Mouse (Mus musculus) left cerebral cortex, adult 9 months (tissue): ENCODE measurements at regions not wholly inside any gene's neighbourhood (a gene's known extent, or its start where the extent isn't known, plus 50 kb on each side); places are given as distances from the start of the nearest gene placed in this dataset.

Source experiments
- DNase-seq, 2 experiments: peaks; one replicate each; pipeline ENCODE4 v3.0.0; 2022; ENCODE audit warnings: low spot score in 2 of 2

DNA sequence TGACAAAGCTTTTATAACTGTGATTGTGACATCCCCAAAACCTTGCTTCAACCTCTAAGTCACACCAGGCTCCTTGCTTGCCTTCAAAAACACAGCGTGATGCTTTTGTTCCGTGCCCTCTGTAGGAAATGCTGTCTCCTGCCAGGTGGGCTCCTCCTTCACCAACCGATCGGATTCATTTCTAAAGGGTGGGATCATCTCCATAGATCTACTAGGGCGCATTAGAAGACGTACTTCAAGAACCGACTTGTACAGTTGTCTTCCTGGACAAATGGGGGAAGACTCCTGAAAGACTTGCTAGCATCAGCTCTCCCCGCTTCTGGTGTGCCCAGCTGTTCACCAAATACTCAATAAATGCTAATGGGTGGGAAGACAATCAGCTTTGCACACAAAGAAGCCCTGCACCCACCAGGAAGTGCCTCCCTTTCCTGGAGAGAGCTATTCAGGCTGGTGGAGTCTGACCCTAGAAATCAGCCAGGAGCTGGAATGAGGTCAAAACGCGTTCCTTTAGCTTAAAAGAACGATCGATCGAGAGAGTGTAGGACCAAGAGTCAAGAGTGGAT is 53.0 kb downstream of the Hoxa1 start:
- no peak for DNase-seq

DNA sequence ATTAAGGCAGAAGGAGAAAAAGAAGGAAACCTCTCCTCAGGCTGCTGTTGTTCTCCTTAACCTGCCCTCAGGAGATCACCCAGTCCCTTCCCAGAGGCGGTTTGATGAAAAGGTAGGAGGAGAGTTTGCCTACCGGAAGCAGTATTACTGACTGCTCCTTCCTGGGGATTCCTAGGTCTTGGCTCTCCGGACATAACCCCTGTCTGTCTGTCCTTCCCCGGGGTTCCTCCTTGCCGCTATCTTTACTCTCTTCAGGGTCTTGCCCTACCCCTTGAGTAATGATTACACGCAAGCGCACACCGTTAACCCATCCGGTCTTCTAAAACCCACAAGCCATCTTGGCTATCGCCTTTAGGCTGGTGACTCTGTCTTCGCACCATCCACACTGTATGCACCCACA is 54.0 kb downstream of the Hoxa1 start:
- no peak for DNase-seq

DNA sequence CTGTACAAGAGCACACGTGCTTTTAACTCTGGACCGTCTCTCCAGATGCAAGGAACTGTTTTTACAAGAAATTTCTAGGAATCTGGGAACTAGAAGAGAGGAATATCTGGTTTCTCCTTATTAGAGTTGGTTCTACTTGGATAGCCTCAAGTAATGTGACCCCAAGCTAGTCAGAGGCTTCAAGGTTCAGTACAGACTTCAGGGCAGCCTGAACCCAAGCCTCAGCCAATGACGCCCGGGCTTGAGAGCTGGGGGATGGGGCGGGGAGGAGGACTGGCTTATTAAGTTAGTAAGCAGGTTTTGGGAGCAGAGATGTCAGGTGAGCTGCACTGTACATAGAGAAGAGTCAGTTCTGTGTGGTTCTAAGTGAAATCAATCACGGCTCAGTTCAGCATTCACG is 54.5 kb downstream of the Hoxa1 start:
- no peak for DNase-seq

DNA sequence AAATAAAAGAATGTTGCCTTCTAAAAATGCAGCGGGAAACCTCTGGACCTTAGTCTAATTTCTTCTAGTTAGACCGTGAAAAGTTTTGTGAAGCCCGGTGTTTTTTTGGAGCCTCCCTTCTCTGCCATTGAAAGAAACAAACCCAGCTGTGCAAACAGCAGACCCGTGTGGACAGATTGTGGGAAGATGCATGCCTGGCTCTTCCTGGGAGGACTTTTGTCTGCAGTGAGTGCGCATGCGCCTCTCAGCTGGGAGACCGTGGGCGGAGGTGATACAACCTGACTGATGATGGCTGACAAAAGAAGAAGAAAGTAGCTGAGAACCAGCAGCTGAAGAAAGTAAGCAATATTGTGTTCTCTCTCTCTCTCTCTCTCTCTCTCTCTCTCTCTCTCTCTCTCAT is 55.4 kb downstream of the Hoxa1 start:
- DNase-seq = no peak

DNA sequence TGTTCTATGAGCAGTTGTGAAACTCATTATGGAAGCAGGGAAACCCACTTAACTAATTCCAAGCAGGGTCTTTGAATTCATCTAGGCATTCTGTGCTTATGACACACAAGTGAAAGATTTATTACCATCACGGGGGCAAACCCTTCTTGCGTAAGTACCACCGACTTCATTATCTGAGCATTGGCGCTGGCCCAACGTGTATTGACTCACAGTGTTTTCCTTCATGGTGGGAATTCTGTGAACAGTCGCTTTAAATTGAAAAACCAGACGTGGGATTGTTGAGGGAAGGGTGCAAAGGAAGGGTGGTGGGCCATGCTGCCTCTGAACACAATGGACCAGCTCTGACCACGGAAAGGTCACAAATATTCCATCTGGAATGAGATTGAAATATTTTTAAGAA is 55.9 kb downstream of the Hoxa1 start:
- no peak for DNase-seq

DNA sequence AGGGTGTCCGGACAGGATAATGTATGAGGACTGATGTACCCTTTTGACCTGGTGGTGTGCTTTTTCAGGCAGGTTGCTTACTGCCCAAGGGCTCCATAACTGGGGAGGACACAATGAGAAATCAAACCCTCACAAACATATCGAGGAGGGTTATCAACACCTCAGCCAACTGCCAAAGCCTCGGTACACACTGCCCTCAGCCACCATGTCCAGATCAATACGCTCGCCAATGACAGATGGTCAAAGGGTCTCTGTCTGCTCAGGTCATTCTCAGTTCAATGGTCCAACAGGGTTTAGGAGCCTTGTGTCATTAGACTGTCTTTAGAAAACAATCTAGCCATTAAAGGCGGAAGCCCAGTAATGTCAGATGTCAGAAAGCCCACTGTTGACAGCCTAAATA is 56.9 kb downstream of the Hoxa1 start:
- no peak for DNase-seq

DNA sequence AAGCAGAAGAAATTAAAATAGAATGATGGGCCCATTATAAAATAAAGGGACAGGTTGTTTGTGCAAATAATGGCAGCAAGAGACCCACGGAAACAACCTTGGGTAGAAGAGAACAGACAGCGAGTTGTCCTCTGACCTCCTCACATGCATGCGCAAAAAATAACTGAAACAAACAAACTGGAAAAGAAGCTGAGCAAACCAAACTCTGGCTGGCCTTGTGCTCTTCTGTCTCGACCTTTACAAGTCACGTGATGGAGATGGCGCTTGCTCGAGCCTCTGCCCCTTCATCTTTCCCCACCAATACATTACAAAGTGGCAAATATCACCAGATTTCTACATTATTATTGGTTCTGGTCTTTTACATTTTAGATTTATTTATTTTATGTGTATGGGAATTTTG is 59.3 kb downstream of the Hoxa1 start:
- no peak for DNase-seq

DNA sequence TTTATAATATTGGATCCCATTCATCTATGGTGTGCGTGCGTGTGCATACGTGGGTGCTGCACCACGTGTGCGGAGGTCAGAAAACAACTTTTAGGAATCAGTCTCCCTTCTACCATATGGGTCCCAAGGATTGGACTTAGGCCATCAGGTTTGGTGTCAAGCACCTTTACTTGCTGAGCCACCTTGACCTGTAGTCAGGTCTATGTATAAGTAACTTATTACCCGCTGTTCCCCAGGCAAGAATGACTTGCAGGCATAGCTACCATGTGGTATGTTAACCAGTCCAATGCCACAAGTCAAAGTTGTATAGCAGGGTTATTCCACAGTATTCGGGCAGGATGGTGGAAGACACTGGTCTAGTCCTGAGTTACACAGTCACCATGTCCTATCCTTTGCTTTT is 62.5 kb downstream of the Hoxa1 start:
- DNase-seq = no peak

DNA sequence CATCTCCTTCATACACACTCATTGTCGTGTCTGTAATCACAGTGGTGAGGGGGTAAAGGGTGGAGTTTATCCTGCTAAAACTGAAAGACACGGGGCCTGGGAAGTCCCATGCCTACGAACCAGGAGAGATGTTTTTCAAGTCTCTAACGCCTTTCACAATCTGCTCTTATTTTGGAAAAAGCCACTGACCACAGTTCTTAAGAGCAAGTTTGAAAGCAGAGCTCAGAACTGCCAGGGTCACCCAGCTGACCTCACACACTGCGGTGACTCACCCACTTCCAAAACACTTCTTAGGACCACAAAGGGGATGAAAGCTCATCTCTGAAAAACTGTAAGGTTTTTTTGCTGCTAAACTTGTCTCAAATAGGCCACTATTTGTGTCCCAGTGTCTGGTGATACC is 66.7 kb downstream of the Hoxa1 start:
- no peak for DNase-seq

DNA sequence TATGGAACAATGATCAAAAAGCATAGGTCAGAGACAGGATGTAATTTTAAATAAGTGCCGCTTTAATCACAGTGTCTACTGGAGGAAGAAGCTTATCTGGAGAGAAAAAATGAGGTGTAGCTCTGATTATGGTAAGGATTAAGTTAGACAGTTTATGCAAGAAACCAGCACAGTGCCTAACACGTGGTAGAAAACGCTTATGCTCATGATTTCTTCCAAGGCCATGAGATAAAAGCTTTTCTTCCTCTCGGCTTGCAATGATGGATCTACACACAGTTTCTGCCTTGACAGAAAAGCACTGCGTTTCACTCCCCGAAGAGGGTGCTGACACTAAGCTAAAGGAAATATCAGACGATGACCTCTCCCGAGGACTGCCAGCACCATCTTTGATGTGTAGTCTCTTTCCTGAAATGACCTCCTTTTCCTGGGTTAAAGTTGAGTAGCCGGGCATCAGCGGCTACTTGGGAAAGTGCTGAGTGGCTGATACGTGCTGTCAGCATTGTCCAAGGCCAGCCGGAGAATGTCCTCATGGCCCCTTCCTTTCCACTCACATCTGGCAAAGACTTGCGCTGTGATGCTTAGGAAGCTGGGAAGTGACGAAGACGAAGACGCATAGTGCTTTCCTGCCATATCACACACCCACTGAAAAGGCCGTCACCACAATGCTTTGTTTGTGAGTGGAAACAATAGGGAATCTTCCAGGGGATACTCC is 72.0 kb downstream of the Hoxa1 start:
- DNase-seq = no peak

DNA sequence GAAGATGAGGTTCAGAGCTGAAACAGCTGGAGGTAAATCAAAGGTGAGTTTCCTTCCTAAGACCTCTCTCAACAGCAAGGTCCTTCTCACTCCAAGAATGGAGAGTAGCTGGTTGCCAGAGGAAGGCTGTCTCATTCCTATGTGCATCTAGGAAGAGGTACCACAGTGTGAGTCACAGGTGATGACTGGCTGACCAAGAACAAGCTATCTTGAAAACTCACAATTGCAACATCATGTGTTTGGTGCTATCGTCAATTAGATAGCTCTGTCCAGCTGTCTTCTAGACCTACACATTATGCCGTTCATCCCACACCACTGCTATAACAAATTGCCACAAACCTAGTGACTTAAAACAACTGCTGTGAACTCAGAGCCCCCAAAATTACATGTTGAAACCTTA is 72.3 kb upstream of the Skap2 start:
- no peak for DNase-seq

DNA sequence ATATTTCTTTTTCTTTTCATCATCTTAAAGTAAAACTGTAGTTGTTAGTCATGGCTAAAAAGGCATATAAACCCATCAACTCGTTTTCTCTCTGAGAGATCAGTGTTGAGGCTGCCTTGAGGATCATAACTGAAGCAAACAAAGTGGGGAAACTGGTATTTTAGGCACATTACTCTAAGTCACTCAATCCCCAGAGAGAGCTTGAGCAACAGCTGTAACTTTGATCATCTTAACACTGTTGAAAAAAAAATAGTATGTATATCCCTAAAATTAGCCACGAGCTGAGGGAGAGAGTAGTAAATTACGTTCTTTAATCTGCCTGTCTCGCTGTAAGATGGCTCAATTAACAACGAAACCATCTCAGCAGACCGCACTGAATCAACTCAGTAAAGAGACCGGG is 67.2 kb upstream of the Skap2 start:
- no peak for DNase-seq

DNA sequence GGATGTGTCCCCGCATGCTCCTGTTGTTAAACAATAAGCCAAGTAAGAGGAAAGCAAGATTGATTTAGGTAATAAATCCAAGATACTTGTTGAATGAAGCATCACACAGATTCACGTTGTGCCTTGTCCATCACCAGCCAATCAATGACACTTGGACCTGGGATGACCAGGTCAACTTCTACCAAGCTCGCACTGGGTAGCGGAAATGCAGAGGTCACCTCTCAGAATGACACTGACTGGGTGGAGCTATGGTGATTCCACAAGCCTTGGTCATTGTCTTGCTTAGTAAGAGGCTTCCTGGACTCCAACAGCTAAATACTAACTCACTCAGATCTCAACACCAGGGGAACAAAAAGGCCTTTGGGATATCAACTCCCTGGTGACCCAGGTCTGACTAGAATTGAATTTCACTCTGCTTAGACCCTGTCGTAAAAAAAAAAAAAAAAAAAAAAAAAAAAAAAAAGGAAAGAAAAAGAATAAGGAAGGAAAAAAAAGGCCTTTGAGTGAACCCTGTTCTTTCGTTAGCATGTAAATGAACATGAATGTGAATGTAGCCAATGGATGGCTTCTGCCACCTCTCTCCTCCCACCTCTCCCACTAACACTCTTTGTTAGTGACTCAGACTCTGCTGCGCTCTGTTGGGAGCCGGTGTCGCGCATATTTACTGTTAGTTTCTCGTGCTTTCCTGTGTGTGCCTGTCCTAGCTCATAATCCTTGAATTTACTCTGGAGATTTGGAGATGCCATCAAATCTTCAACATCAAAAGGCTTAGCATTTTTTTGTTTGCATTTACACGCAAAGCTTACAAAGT is 66.4 kb upstream of the Skap2 start:
- DNase-seq = no peak

DNA sequence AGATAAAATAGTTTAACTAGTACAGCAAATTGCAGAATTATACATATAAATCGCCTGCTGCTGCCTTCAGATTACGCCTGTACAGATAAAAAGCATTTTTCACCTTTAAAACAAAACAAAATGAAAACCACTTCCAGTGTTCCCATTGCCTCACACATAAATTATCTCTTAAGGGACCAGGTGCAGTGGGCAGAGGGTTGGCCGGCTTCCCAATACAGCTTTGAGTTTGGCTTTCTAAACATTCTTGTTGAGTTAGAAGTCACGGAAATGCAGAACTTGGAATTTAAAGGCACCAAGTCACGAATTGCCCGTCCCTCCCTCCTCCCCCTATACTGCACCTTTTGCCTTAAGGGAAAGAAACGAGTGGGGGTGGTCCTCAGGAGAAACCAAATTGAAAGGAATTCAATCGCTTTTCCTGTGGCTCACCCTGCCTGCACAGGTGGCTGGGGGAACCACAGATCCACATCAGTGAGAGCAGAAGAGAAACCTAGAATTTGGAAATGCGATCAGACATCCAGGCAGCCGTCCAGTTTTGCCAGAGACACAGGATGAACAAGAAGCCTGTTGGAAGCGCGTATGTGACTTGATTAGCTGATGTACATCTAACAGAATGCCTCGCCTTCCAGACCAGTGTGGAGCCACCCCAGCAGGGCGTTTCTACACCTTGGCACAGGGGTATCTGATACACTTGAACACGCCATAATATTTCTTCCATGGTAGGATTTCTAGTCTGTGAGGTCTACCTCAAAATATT is 64.0 kb upstream of the Skap2 start:
- peak in 1 of 2 experiments; percentile 21 for DNase-seq

DNA sequence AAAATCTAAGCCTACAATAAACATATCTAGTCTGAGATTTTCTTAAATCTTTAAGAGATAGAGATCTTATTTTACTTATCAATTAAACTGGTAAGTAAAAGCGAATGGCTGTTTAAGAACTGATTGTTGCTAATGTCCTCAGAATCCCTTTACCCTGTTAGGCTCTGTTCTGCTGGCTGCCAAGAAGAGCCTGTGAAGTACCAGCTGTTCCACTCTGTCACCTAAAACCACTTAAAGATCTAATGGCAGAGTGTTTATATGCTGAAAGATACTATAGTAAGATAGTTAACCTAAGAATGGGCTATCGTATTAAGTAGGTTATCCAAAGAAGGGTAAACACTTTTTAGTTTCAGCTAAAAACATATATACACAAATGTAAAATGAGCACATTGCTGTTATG is 62.6 kb upstream of the Skap2 start:
- DNase-seq = no peak

DNA sequence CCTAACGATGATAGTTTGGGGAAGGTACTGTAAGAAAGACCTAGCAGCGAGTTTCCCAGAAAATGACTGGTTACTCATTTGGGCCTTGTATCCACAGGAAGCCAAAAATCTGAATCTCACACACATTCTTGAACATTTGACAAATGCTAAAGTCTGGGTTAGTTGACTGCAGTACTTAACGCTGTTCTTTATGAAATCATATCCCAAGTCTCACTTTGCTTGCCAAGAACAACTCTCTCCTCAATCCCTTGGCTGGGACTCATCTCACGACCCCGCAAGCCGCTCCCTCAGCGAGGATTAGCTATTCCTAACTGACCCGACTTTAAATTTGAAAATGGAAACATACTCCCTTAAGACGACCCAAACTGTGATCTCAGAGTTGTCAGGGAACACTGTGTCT is 54.8 kb upstream of the Skap2 start:
- no peak for DNase-seq

DNA sequence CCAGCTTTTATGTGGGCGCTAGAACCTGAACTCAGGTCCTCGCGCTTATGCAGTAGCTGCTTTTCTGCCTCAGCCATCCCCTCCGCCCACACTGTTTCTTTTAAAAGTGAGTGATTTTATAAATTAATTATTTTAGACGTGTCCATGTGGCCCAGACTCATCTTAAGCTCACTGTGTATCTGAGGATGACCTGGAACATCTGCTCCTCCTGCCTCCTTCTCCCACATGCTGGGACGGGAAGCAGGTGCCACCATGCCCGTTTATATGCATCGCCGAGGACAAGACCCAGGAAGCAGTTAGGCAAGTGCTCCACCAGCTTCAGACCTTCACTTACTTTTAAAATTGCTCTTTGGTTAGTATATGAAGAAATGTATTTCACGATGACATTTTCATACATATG is 53.3 kb upstream of the Skap2 start:
- DNase-seq = no peak

DNA sequence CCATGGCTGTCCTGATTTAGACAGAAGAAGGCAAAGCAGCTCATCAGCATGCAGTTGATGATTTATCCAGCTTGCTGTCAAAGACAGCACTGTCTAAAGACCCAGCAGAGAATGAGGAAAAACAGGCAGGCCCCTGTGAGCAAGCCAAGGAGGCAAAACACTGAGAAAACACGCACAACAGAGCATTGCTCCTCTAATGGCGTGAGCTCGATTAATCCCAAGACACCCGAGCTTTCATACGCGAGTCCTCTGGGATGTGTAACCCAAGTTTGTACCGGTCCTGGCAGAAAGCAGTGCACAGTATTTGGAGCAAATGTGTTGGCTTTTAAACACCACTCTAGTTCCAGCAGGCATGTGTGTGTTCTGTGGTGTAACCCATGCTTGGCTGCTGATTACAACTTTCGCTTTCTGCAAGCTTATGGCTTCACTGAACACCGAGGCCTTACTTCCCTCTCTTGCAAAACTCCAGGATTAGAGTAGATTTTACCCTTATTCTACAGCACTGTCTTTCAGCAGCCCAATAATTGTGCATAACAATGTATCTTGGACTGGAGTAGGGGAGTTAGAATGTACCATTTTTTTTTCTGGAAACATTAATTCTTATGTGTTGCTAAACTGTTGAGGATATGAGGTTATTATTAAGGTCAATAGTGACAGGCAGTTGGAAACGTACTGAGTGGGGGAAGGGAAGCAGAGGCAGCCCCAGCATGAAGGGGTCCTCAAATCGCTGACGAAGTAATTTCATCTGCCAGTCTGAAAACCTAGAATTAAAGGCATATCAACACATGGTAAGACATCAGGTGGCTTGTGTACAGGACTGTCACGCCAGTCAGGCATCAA is 52.0 kb upstream of the Skap2 start:
- DNase-seq = peak in 1 of 2 experiments; percentile 32
